Mouse (Mus musculus) stomach, postnatal 0 days (tissue): Measurements from ENCODE around the gene Erc2. TPM values are rescaled to one million over a fixed set of nuclear protein-coding genes. Genes with fewer than 3 reads are reported as not detected.

Experiments used
- ATAC-seq: fragments of 200-750 bp; cut with Nextera tagmentation; 2 replicates; pipeline ENCODE4 v1.8.0; 2017; ENCODE audit not compliant: low FRiP score, low TSS enrichment
- DNase-seq: peaks from one replicate; pipeline ENCODE4 v3.0.0-alpha.2; 2016; ENCODE audit warnings: low spot score
- H3K27ac ChIP-seq: fragments of 300-500 bp; sonication (generic); replicated peaks from 2 replicates; pipeline ENCODE4 v1.5.1; 2014; ENCODE audit warnings: mild to moderate bottlenecking, control low read depth
- H3K27me3 ChIP-seq: fragments of 300-500 bp; sonication (generic); 2 replicates; pipeline ENCODE4 v1.6.1; 2014; ENCODE audit warnings: low read length; ENCODE audit not compliant: control insufficient read depth, insufficient read depth
- H3K36me3 ChIP-seq: fragments of 300-500 bp; sonication (generic); 2 replicates; pipeline ENCODE4 v1.6.1; 2014; ENCODE audit warnings: low read length, mixed read lengths; ENCODE audit not compliant: control insufficient read depth, insufficient read depth
- H3K4me1 ChIP-seq: fragments of 300-500 bp; sonication (generic); replicated peaks from 2 replicates; pipeline ENCODE4 v1.6.1; 2014; ENCODE audit warnings: antibody characterized with exemption; ENCODE audit not compliant: control insufficient read depth, insufficient read depth
- H3K4me2 ChIP-seq: fragments of 300-500 bp; sonication (generic); replicated peaks from 2 replicates; pipeline ENCODE4 v1.6.1; 2014; ENCODE audit warnings: low read depth, mild to moderate bottlenecking, control low read depth, moderate library complexity
- H3K4me3 ChIP-seq: fragments of 300-500 bp; sonication (generic); 2 replicates; pipeline ENCODE4 v1.5.1; 2014; ENCODE audit warnings: low read depth, low read length, control low read depth
- H3K9ac ChIP-seq: fragments of 300-500 bp; sonication (generic); 2 replicates; pipeline ENCODE4 v1.6.1; 2014; ENCODE audit warnings: mild to moderate bottlenecking, low read length, control low read depth, mixed read lengths
- H3K9me3 ChIP-seq: fragments of 300-500 bp; sonication (generic); 2 replicates; pipeline ENCODE4 v1.6.1; 2016; ENCODE audit warnings: low read length; ENCODE audit not compliant: control insufficient read depth
- CTCF ChIP-seq: IDR thresholded peaks from 2 replicates; pipeline ENCODE4 v1.5.1; 2016; ENCODE audit warnings: antibody characterized with exemption, low read depth, mild to moderate bottlenecking, moderate library complexity
- EP300 ChIP-seq: optimal IDR thresholded peaks from 2 replicates; pipeline ENCODE3; 2016; ENCODE audit warnings: antibody characterized with exemption
- WGBS: fragments of 180-500 bp; shearing (Covaris S2); extraction: QIAGEN DNeasy Blood & Tissue Kit; methylation state at CpG from one replicate; pipeline ENCODE4 v1.1.7; 2014; 5-methylcytosine and 5-hydroxymethylcytosine counted together
- polyA plus RNA-seq: library from polyadenylated mRNA; unstranded; fragments of >200 nt; fragmentation: Nextera tagmentation; extraction: Ambion mirVana; gene quantifications from 2 replicates; pipeline ENCODE4 v1.2.1, GENCODE M21; 2015

The Erc2 gene
- polyA plus RNA-seq, 1 experiment from 2014 or later, result 3.0 TPM

DNA sequence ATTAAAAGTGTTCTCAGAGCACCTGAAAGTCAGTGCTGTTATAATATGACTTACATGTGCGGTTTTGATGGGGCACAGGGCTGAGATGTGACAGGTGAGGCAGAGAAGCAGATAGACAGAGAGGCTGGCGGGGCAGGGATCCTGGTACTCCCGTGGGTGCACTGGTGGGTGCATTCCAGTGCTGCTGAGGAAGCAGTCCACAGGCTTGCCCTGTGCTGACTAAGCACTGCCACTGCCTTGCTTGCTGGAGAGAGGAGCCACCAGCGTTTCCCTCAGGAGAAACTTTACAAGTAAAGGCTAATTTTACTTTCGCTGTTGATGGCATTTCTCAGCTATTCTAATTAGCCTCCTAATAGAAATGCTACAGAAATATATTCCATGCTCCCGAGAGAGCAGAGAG, 45.9 kb downstream of the Erc2 start:
- no peaks in the 10 kb centered on the region for H3K4me1 ChIP-seq
- DNase-seq (no peak), ATAC-seq (no peak)
- WGBS, result 74% methylated on average over 6 of the region's 6 CpGs
- TF ChIP-seq EP300, result no peak
- H3K9me3 ChIP-seq, result no peaks in the 10 kb centered on the region
- H3K9ac ChIP-seq, result no peak overlapping the region
- H3K27ac ChIP-seq, result no peak overlapping the region
- H3K4me2 ChIP-seq, result no peak overlapping the region
- no peaks in the 10 kb centered on the region for H3K36me3 ChIP-seq
- H3K27me3 ChIP-seq, result no peaks in the 10 kb centered on the region
- no peak overlapping the region for H3K4me3 ChIP-seq

DNA sequence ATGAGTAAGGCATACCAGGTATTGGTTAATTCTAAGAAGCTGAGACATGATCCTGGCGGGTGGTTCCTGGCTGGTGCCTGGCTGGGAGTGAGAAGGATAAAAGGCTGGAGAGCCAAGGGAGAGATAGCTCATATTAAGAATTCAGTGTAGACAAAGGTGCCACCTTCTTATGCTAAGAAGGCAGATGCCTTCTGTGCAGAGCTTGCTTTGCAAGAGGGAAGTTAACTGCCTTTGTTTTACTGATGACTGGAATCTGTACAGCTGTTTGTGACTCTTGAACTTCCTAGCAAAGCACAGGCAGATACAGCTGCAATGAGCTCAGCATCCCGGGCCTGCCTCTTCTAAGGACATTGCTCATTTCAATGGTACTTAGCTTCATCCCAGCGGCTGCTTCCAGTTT, 47.7 kb downstream of the Erc2 start:
- H3K4me3 ChIP-seq, result no peak overlapping the region
- WGBS, result 74% methylated on average over 3 of the region's 3 CpGs
- no peaks in the 10 kb centered on the region for H3K4me1 ChIP-seq
- H3K36me3 ChIP-seq, result no peaks in the 10 kb centered on the region
- no peak overlapping the region for H3K27ac ChIP-seq
- H3K9me3 ChIP-seq, result no peaks in the 10 kb centered on the region
- ATAC-seq, result no peak
- H3K27me3 ChIP-seq, result no peaks in the 10 kb centered on the region
- no peak overlapping the region for H3K4me2 ChIP-seq
- no peak for DNase-seq
- TF ChIP-seq EP300, result no peak
- no peak for TF ChIP-seq CTCF
- no peak overlapping the region for H3K9ac ChIP-seq

GRCm38 (mm10) chr14:27672761-27673160, 50.5 kb downstream of the Erc2 start:
- H3K9ac ChIP-seq, result no peak overlapping the region
- H3K27ac ChIP-seq, result no peak overlapping the region
- H3K4me1 ChIP-seq, result no peaks in the 10 kb centered on the region
- DNase-seq, result no peak
- no peak overlapping the region for H3K4me3 ChIP-seq
- no peaks in the 10 kb centered on the region for H3K9me3 ChIP-seq
- no peak for ATAC-seq
- no peak for TF ChIP-seq CTCF
- TF ChIP-seq EP300, result no peak
- WGBS, result 87% methylated on average over 7 of the region's 7 CpGs
- no peaks in the 10 kb centered on the region for H3K36me3 ChIP-seq
- no peak overlapping the region for H3K4me2 ChIP-seq
- H3K27me3 ChIP-seq, result no peaks in the 10 kb centered on the region

GRCm38 (mm10) chr14:27674096-27674495, 51.9 kb downstream of the Erc2 start:
- 80% methylated on average over 4 of the region's 4 CpGs for WGBS
- H3K27ac ChIP-seq, result no peak overlapping the region
- H3K27me3 ChIP-seq, result no peaks in the 10 kb centered on the region
- no peak overlapping the region for H3K4me3 ChIP-seq
- TF ChIP-seq EP300, result no peak
- no peak for TF ChIP-seq CTCF
- no peaks in the 10 kb centered on the region for H3K9me3 ChIP-seq
- no peak overlapping the region for H3K4me2 ChIP-seq
- H3K4me1 ChIP-seq, result no peaks in the 10 kb centered on the region
- no peak for ATAC-seq
- no peaks in the 10 kb centered on the region for H3K36me3 ChIP-seq
- DNase-seq, result no peak
- no peak overlapping the region for H3K9ac ChIP-seq

DNA sequence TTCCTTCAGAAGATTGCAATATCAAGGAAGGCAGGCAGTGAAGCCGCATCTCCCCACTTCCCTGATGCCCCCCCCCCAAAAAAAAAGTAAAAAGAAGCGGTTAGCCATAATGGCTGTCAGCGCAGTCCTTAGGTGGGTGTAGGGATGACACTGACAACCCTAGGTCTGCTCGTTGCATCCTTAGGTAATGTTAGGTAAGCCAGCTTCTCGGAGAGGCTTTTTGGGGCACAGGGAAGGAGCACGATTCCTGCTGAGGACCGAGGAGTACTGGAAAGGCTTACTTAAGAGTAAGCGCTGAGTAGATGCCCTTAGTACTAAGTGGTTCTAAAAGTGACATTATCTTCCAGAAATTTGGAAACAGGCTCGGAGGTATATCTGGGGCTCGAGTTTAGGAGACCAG, 52.3 kb downstream of the Erc2 start:
- ATAC-seq (no peak), DNase-seq (no peak)
- TF ChIP-seq CTCF, result no peak
- TF ChIP-seq EP300, result no peak
- Histone ChIP-seq H3K27ac (no peak overlapping the region), H3K9me3 (no peaks in the 10 kb centered on the region), H3K4me1 (no peaks in the 10 kb centered on the region), H3K36me3 (no peaks in the 10 kb centered on the region), H3K4me3 (no peak overlapping the region), H3K4me2 (no peak overlapping the region), H3K27me3 (no peaks in the 10 kb centered on the region), H3K9ac (no peak overlapping the region)
- WGBS, result 85% methylated on average over 10 of the region's 10 CpGs

- ATAC-seq (no peak), DNase-seq (no peak)
- no peak overlapping the region for H3K27ac ChIP-seq
- no peaks in the 10 kb centered on the region for H3K9me3 ChIP-seq
- no peak overlapping the region for H3K9ac ChIP-seq
- no peaks in the 10 kb centered on the region for H3K4me1 ChIP-seq
- H3K27me3 ChIP-seq, result no peaks in the 10 kb centered on the region
- TF ChIP-seq EP300, result no peak
- no peak for TF ChIP-seq CTCF
- H3K4me3 ChIP-seq, result no peak overlapping the region
- H3K36me3 ChIP-seq, result no peaks in the 10 kb centered on the region
- WGBS, result 82% methylated on average over 6 of the region's 6 CpGs
- H3K4me2 ChIP-seq, result no peak overlapping the region
Measured at GRCm38 (mm10) chr14:27675071-27675470, 52.8 kb downstream of the Erc2 start.
